Mouse (Mus musculus): ENCODE data around the gene Rprd1b. TPM values are rescaled to one million over a fixed set of nuclear protein-coding genes. Genes with fewer than 3 reads are reported as not detected.

The Rprd1b gene
- polyA plus RNA-seq, 1 experiment: 14.7 TPM

DNA sequence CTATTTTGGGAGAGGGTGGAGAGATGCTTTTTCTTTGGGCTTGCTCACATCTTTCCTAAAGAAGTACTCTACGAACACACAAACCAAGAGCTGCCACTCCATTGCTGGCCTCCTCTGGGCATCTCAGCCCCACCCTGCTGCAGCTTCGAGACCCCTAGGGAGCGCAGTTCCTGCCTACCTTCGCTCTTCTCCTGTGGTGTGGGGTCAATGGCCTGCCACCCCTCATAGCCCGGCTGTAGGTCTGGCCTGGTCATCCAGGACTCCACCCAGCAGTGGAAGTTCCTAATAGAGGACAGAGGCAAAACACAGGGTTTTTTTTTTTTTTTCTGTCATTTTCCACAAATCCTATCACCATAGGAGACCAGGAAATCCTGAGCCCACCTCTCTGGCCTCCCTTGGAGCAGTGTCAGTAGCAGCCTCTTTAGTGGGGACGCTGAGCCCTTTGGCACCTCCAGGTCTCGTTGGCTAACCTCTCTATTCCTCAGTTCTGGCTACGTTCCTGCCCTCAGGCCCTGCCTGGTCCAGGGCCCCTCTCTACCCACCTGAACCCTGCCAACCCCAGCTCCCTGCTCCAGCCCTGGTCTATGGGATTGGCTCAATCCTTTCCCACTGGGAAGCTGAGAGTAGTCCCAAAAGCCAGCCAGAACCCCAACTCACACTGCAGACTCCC lies 100.3 kb downstream of the Rprd1b start:
- Histone ChIP-seq H3K27ac (ENCODE audit: insufficient read depth, low read depth, low read length) (no peak overlapping the region), H3K4me3 (ENCODE audit: insufficient read depth, low read length) (no peak overlapping the region), H3K4me1 (ENCODE audit: control insufficient read depth, insufficient read depth, low read length) (peaks cover 36% of the 10 kb centered on the region)
- no peak for TF ChIP-seq POLR2A (IDR thresholded peaks at IDR 0.05; ENCODE audit: borderline replicate concordance, low read depth, low read length)
- no peak for TF ChIP-seq CTCF (IDR thresholded peaks at IDR 0.05; ENCODE audit: low read depth, low read length)

- no peak overlapping the region for H3K27ac ChIP-seq (ENCODE audit: insufficient read depth, low read depth, low read length)
- no peak overlapping the region for H3K4me3 ChIP-seq (ENCODE audit: insufficient read depth, low read length)
- TF ChIP-seq CTCF (IDR thresholded peaks at IDR 0.05; ENCODE audit: low read depth, low read length): no peak
- no peak for TF ChIP-seq POLR2A (IDR thresholded peaks at IDR 0.05; ENCODE audit: borderline replicate concordance, low read depth, low read length)
- peaks cover 44% of the 10 kb centered on the region for H3K4me1 ChIP-seq (ENCODE audit: control insufficient read depth, insufficient read depth, low read length)
These were observed 101.2 kb downstream of the Rprd1b start for GRCm38 (mm10) chr2:158129291-158130002.

DNA sequence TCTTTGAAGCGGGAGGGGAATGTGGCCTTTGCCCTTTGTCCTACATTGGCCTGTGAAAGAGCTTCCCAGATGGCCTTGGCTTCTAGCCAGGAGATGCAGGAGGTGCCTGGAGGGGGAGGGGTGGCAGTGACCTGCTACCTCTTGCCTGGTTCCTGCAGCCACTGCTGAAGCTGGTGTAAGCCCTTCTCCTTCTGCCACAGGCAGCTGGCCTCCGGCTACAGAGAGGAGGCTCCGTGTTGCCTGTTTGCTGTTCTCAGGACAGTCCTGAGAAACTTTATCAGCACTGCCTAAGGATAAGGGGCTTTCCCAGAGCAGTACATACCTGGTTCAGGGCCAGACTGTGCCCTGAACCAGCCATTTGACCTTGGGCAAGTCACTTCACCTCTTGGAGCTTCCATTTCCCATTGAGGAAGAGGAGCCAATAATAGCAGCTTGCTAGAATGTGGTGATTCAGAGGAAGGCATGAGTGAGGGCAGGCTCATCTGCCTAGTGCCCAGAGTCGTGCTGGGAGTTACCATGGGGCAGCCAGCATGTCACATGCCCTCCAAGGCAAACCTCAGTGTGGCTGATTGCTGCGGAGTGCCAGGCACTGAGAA lies 102.2 kb downstream of the Rprd1b start:
- Histone ChIP-seq H3K4me3 (ENCODE audit: insufficient read depth, low read length) (no peak overlapping the region), H3K27ac (ENCODE audit: insufficient read depth, low read depth, low read length) (peak overlapping the region; percentile 3), H3K4me1 (ENCODE audit: control insufficient read depth, insufficient read depth, low read length) (peaks cover 52% of the 10 kb centered on the region)
- no peak for TF ChIP-seq CTCF (IDR thresholded peaks at IDR 0.05; ENCODE audit: low read depth, low read length)
- no peak for TF ChIP-seq POLR2A (IDR thresholded peaks at IDR 0.05; ENCODE audit: borderline replicate concordance, low read depth, low read length)

GRCm38 (mm10) chr2:158131197-158131835 lies 103.0 kb downstream of the Rprd1b start:
- Histone ChIP-seq H3K4me1 (ENCODE audit: control insufficient read depth, insufficient read depth, low read length) (peaks cover 58% of the 10 kb centered on the region), H3K27ac (ENCODE audit: insufficient read depth, low read depth, low read length) (no peak overlapping the region), H3K4me3 (ENCODE audit: insufficient read depth, low read length) (no peak overlapping the region)
- TF ChIP-seq POLR2A (IDR thresholded peaks at IDR 0.05; ENCODE audit: borderline replicate concordance, low read depth, low read length) (no peak), CTCF (IDR thresholded peaks at IDR 0.05; ENCODE audit: low read depth, low read length) (no peak)

GRCm38 (mm10) chr2:158132320-158132719 lies 104.0 kb downstream of the Rprd1b start:
- Histone ChIP-seq H3K27ac (ENCODE audit: insufficient read depth, low read depth, low read length) (peak overlapping the region; percentile 56), H3K4me1 (ENCODE audit: control insufficient read depth, insufficient read depth, low read length) (peaks cover 67% of the 10 kb centered on the region), H3K4me3 (ENCODE audit: insufficient read depth, low read length) (no peak overlapping the region)
- TF ChIP-seq CTCF (IDR thresholded peaks at IDR 0.05; ENCODE audit: low read depth, low read length): no peak
- TF ChIP-seq POLR2A (IDR thresholded peaks at IDR 0.05; ENCODE audit: borderline replicate concordance, low read depth, low read length): no peak

- Histone ChIP-seq H3K4me1 (ENCODE audit: control insufficient read depth, insufficient read depth, low read length) (peaks cover 67% of the 10 kb centered on the region), H3K27ac (ENCODE audit: insufficient read depth, low read depth, low read length) (peak overlapping the region; percentile 56), H3K4me3 (ENCODE audit: insufficient read depth, low read length) (no peak overlapping the region)
- TF ChIP-seq CTCF (IDR thresholded peaks at IDR 0.05; ENCODE audit: low read depth, low read length): no peak
- no peak for TF ChIP-seq POLR2A (IDR thresholded peaks at IDR 0.05; ENCODE audit: borderline replicate concordance, low read depth, low read length)
These were observed 104.8 kb downstream of the Rprd1b start for GRCm38 (mm10) chr2:158133050-158133449.

GRCm38 (mm10) chr2:158136205-158136604 lies 107.9 kb downstream of the Rprd1b start:
- Histone ChIP-seq H3K4me3 (ENCODE audit: insufficient read depth, low read length) (no peak overlapping the region), H3K4me1 (ENCODE audit: control insufficient read depth, insufficient read depth, low read length) (peaks cover 51% of the 10 kb centered on the region), H3K27ac (ENCODE audit: insufficient read depth, low read depth, low read length) (peak overlapping the region; percentile 46)
- TF ChIP-seq CTCF (IDR thresholded peaks at IDR 0.05; ENCODE audit: low read depth, low read length) (no peak), POLR2A (IDR thresholded peaks at IDR 0.05; ENCODE audit: borderline replicate concordance, low read depth, low read length) (no peak)

- TF ChIP-seq POLR2A (IDR thresholded peaks at IDR 0.05; ENCODE audit: borderline replicate concordance, low read depth, low read length) (no peak), CTCF (IDR thresholded peaks at IDR 0.05; ENCODE audit: low read depth, low read length) (no peak)
- no peak overlapping the region for H3K27ac ChIP-seq (ENCODE audit: insufficient read depth, low read depth, low read length)
- H3K4me3 ChIP-seq (ENCODE audit: insufficient read depth, low read length): no peak overlapping the region
- peaks cover 35% of the 10 kb centered on the region for H3K4me1 ChIP-seq (ENCODE audit: control insufficient read depth, insufficient read depth, low read length)
These were observed 109.5 kb downstream of the Rprd1b start for GRCm38 (mm10) chr2:158137771-158138170.

GRCm38 (mm10) chr2:158138778-158139177 lies 110.5 kb downstream of the Rprd1b start:
- peaks cover 29% of the 10 kb centered on the region for H3K4me1 ChIP-seq (ENCODE audit: control insufficient read depth, insufficient read depth, low read length)
- no peak overlapping the region for H3K27ac ChIP-seq (ENCODE audit: insufficient read depth, low read depth, low read length)
- no peak overlapping the region for H3K4me3 ChIP-seq (ENCODE audit: insufficient read depth, low read length)
- no peak for TF ChIP-seq POLR2A (IDR thresholded peaks at IDR 0.05; ENCODE audit: borderline replicate concordance, low read depth, low read length)
- no peak for TF ChIP-seq CTCF (IDR thresholded peaks at IDR 0.05; ENCODE audit: low read depth, low read length)
